Mouse (Mus musculus) erythroblast, adult 5-6 weeks (primary cell): ENCODE measurements around the gene Vnn1. TPM values are rescaled to one million over a fixed set of nuclear protein-coding genes. Genes with fewer than 3 reads are reported as not detected.

Experiments used
- total RNA-seq, 2 experiments: library from RNA; stranded (forward) in 1 of 2; stranded (reverse) in 1 of 2; fragments of 150-400 nt in 1 of 2; fragments of 200-764, 138-1000 nt in 1 of 2; gene quantifications; 2 replicates each; pipeline versions ENCODE4 v1.2.3 to v1.2.4; 2015 to 2017; ENCODE audit warnings: low replicate concordance in 2 of 2

Vnn1 gene
- total RNA-seq, 2 experiments from 2014 or later, result not detected

Other genes starting within 250 kb of the Vnn1 start
- gene Rps12, start 107.4 kb upstream of the Vnn1 start, total RNA-seq (2015; ENCODE audit: low replicate concordance), result 1,063 and 1,343 TPM in 2 replicates
- gene Rps12, start 107.4 kb upstream of the Vnn1 start, total RNA-seq (2017; ENCODE audit: low replicate concordance), result 294 and 583 TPM in 2 replicates
- not detected in 2 replicates for gene Slc18b1, start 97.7 kb upstream of the Vnn1 start, total RNA-seq (2015; ENCODE audit: low replicate concordance)
- not detected in 2 replicates for gene Slc18b1, start 97.7 kb upstream of the Vnn1 start, total RNA-seq (2017; ENCODE audit: low replicate concordance)
- not detected in 2 replicates for gene Vnn3, start 43.2 kb upstream of the Vnn1 start, total RNA-seq (2015; ENCODE audit: low replicate concordance)
- gene Vnn3, start 43.2 kb upstream of the Vnn1 start, total RNA-seq (2017; ENCODE audit: low replicate concordance), result 4.5 TPM in 2 replicates
- gene Taar1, start 25.7 kb downstream of the Vnn1 start, total RNA-seq (2015; ENCODE audit: low replicate concordance), result not detected in 2 replicates
- not detected in 2 replicates for gene Taar1, start 25.7 kb downstream of the Vnn1 start, total RNA-seq (2017; ENCODE audit: low replicate concordance)
- gene Taar2, start 43.9 kb downstream of the Vnn1 start, total RNA-seq (2015; ENCODE audit: low replicate concordance), result not detected in 2 replicates
- gene Taar2, start 43.9 kb downstream of the Vnn1 start, total RNA-seq (2017; ENCODE audit: low replicate concordance), result not detected in 2 replicates
- not detected in 2 replicates for gene Taar3, start 54.9 kb downstream of the Vnn1 start, total RNA-seq (2015; ENCODE audit: low replicate concordance)
- gene Taar3, start 54.9 kb downstream of the Vnn1 start, total RNA-seq (2017; ENCODE audit: low replicate concordance), result not detected in 2 replicates
- gene Taar4, start 65.8 kb downstream of the Vnn1 start, total RNA-seq (2015; ENCODE audit: low replicate concordance), result not detected in 2 replicates
- not detected in 2 replicates for gene Taar4, start 65.8 kb downstream of the Vnn1 start, total RNA-seq (2017; ENCODE audit: low replicate concordance)
- gene Taar5, start 76.0 kb downstream of the Vnn1 start, total RNA-seq (2015; ENCODE audit: low replicate concordance), result not detected in 2 replicates
- gene Taar5, start 76.0 kb downstream of the Vnn1 start, total RNA-seq (2017; ENCODE audit: low replicate concordance), result not detected in 2 replicates
- gene Taar6, start 91.0 kb downstream of the Vnn1 start, total RNA-seq (2015; ENCODE audit: low replicate concordance), result not detected in 2 replicates
- gene Taar6, start 91.0 kb downstream of the Vnn1 start, total RNA-seq (2017; ENCODE audit: low replicate concordance), result not detected in 2 replicates
- not detected in 2 replicates for gene Taar7a, start 98.8 kb downstream of the Vnn1 start, total RNA-seq (2015; ENCODE audit: low replicate concordance)
- gene Taar7a, start 98.8 kb downstream of the Vnn1 start, total RNA-seq (2017; ENCODE audit: low replicate concordance), result not detected in 2 replicates
- gene Taar7b, start 105.3 kb downstream of the Vnn1 start, total RNA-seq (2015; ENCODE audit: low replicate concordance), result not detected in 2 replicates
- not detected in 2 replicates for gene Taar7b, start 105.3 kb downstream of the Vnn1 start, total RNA-seq (2017; ENCODE audit: low replicate concordance)
- not detected in 2 replicates for gene Taar7d, start 132.5 kb downstream of the Vnn1 start, total RNA-seq (2015; ENCODE audit: low replicate concordance)
- gene Taar7d, start 132.5 kb downstream of the Vnn1 start, total RNA-seq (2017; ENCODE audit: low replicate concordance), result not detected in 2 replicates
- not detected in 2 replicates for gene Taar7e, start 142.9 kb downstream of the Vnn1 start, total RNA-seq (2015; ENCODE audit: low replicate concordance)
- not detected in 2 replicates for gene Taar7e, start 142.9 kb downstream of the Vnn1 start, total RNA-seq (2017; ENCODE audit: low replicate concordance)
- not detected in 2 replicates for gene Taar7f, start 154.8 kb downstream of the Vnn1 start, total RNA-seq (2015; ENCODE audit: low replicate concordance)
- gene Taar7f, start 154.8 kb downstream of the Vnn1 start, total RNA-seq (2017; ENCODE audit: low replicate concordance), result not detected in 2 replicates
- gene Taar8a, start 181.8 kb downstream of the Vnn1 start, total RNA-seq (2015; ENCODE audit: low replicate concordance), result not detected in 2 replicates
- not detected in 2 replicates for gene Taar8a, start 181.8 kb downstream of the Vnn1 start, total RNA-seq (2017; ENCODE audit: low replicate concordance)
- not detected in 2 replicates for gene Taar8b, start 197.6 kb downstream of the Vnn1 start, total RNA-seq (2015; ENCODE audit: low replicate concordance)
- gene Taar8b, start 197.6 kb downstream of the Vnn1 start, total RNA-seq (2017; ENCODE audit: low replicate concordance), result not detected in 2 replicates
- gene Taar8c, start 207.2 kb downstream of the Vnn1 start, total RNA-seq (2015; ENCODE audit: low replicate concordance), result not detected in 2 replicates
- not detected in 2 replicates for gene Taar8c, start 207.2 kb downstream of the Vnn1 start, total RNA-seq (2017; ENCODE audit: low replicate concordance)
- not detected in 2 replicates for gene Taar9, start 214.8 kb downstream of the Vnn1 start, total RNA-seq (2015; ENCODE audit: low replicate concordance)
- not detected in 2 replicates for gene Taar9, start 214.8 kb downstream of the Vnn1 start, total RNA-seq (2017; ENCODE audit: low replicate concordance)